Mouse (Mus musculus): ENCODE data around the gene Bcam.

DNA sequence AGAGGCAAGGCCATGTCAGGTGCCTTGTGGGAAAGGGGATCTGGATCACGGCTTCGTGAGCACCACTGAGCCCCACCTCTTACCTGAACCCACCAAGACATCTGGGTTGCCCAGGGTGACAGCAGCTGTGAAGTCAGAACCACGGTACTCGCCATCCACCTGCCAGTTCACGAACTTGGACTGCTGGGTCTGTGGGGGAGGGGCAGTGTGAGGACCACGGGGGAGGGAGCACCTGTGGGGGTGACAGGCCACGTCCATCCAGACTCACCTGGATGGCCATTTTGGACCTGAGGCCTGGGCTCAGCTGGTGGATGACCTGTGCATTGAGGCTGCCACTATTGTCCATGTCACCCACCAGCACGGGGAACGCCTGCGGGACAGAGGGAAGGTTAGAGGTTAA, 60.2 kb downstream of the Bcam start:
- TF ChIP-seq POLR2A (IDR thresholded peaks at IDR 0.05; ENCODE audit: extremely low read depth, insufficient read depth, low read length) (no peak), CTCF (IDR thresholded peaks at IDR 0.05; ENCODE audit: low read depth, low read length) (no peak)
